In the genomic region with DNA sequence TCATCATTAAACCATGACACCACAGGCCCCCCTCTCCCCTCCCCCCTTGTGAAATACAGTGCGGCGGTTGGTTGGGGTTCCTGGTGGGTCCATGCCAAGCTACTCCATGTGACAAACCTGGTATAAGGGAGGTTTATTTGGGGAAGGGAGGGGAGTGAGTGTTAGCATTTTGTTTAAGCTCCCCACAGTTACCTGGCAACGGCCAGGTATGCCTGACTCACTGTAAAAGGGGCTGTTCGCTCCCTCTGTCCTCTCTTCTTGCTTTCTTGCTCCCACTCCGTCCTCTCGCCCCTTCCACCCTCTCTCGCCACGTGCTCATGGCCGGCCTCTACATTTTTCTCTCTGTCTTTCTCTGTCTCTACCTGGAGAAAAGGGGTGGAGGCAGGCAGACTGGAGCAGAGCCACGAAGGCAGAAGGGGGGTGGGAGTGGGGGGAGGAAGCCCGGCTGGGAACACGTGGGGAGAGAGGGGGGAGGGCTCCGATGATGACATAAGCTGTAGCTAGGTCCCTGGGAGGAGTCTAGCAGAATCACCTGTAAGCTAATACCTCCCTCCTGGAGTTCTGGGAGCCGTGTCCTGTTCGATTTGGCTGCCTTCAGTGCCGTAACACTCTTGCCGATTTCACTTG, we compare ENCODE assay signal across 9 mouse cellular contexts.
DNase-seq lines count a peak whose midpoint lies in the region; ATAC-seq lines count a peak whose summit lies in the region.
"Had no signal": no experiment of that assay in that cellular context is flagged by ENCODE, and none has a peak within 500 bp of the region (broad histone marks: within the 10 kb centered on the region; RNA-seq: fewer than 3 reads in every experiment).

No protein-coding gene starts in this region.

- no peak for DNase-seq in neural tube, embryonic 11.5 days (ENCODE audit: low spot score)
- DNase-seq in neural tube, embryonic 10.5 days (ENCODE audit: extremely low spot score, low spot score): no peak
- DNase-seq in gastrocnemius, postnatal 4 days (ENCODE audit: low spot score in 2 of 2): no peak
- no peak for DNase-seq in adipocyte (ENCODE audit: low spot score)
- no peak for DNase-seq in layer of hippocampus, adult 9-11 months

- H3K9me3 ChIP-seq in neural tube, embryonic 11.5 days (ENCODE audit: control insufficient read depth, low read length): no peaks in the 10 kb centered on the region
- H3K9me3 ChIP-seq in hindbrain, embryonic 13.5 days: no peaks in the 10 kb centered on the region
- no peaks in the 10 kb centered on the region for H3K9me3 ChIP-seq in liver, embryonic 12.5 days (replicated peaks)
- H3K9me3 ChIP-seq in stomach, embryonic 15.5 days: no peaks in the 10 kb centered on the region

- H3K4me1 ChIP-seq in neural tube, embryonic 11.5 days (ENCODE audit: control insufficient read depth, insufficient read depth, low read length): no peaks in the 10 kb centered on the region
- H3K4me1 ChIP-seq in hindbrain, embryonic 13.5 days (replicated peaks): 0 out of 2 replicates have a peak, but pooled peaks cover 3% of the 10 kb centered on the region
- 0 out of 2 replicates have a peak, but pooled peaks cover 12% of the 10 kb centered on the region for H3K4me1 ChIP-seq in liver, embryonic 12.5 days
- no peaks in the 10 kb centered on the region for H3K4me1 ChIP-seq in stomach, embryonic 15.5 days

- 30% methylated on average over 17 of the region's 17 CpGs for whole genome bisulfite sequencing in neural tube, embryonic 11.5 days
- WGBS in hindbrain, embryonic 13.5 days: 26% methylated on average over 17 of the region's 17 CpGs
- WGBS in liver, embryonic 12.5 days (ENCODE audit: insufficient replicate concordance): 51% methylated on average over 17 of the region's 17 CpGs
- 11% methylated on average over 17 of the region's 17 CpGs for WGBS in stomach, embryonic 15.5 days

- ATAC-seq in neural tube, embryonic 11.5 days (ENCODE audit: insufficient read depth, low FRiP score, low TSS enrichment): no peak
- no peak for ATAC-seq in hindbrain, embryonic 13.5 days (ENCODE audit: low FRiP score)
- ATAC-seq in liver, embryonic 12.5 days: no peak
- peak; percentile 58 for ATAC-seq in stomach, embryonic 15.5 days (ENCODE audit: insufficient read depth, low FRiP score, low read depth)

- no peaks in the 10 kb centered on the region for H3K36me3 ChIP-seq in neural tube, embryonic 11.5 days (ENCODE audit: control insufficient read depth, insufficient read depth, low read length)
- H3K36me3 ChIP-seq in hindbrain, embryonic 13.5 days: no peaks in the 10 kb centered on the region
- no peaks in the 10 kb centered on the region for H3K36me3 ChIP-seq in liver, embryonic 12.5 days
- no peaks in the 10 kb centered on the region for H3K36me3 ChIP-seq in stomach, embryonic 15.5 days
- H3K36me3 ChIP-seq: G1E had no signal

- no peak overlapping the region for H3K4me3 ChIP-seq in neural tube, embryonic 11.5 days (ENCODE audit: low read depth, low read length)
- H3K4me3 ChIP-seq in hindbrain, embryonic 13.5 days: peak overlapping the region; percentile 3; the same call in 1 of the 2 replicates
- no peak overlapping the region for H3K4me3 ChIP-seq in liver, embryonic 12.5 days
- H3K4me3 ChIP-seq in stomach, embryonic 15.5 days (replicated peaks): peak overlapping the region; percentile 16

- H3K27ac ChIP-seq in neural tube, embryonic 11.5 days (ENCODE audit: low read depth, low read length): no peak overlapping the region
- H3K27ac ChIP-seq in hindbrain, embryonic 13.5 days: no peak overlapping the region
- no peak overlapping the region for H3K27ac ChIP-seq in liver, embryonic 12.5 days
- no peak overlapping the region for H3K27ac ChIP-seq in stomach, embryonic 15.5 days

- H3K4me2 ChIP-seq in neural tube, embryonic 11.5 days (ENCODE audit: low read depth): peak overlapping the region; percentile 14; the same call in 1 of the 2 replicates
- H3K4me2 ChIP-seq in hindbrain, embryonic 13.5 days: peak overlapping the region; percentile 34
- peak overlapping the region; percentile 36 for H3K4me2 ChIP-seq in liver, embryonic 12.5 days
- H3K4me2 ChIP-seq in stomach, embryonic 15.5 days: peak overlapping the region; percentile 51

- 0 out of 2 replicates have a peak, but pooled peaks cover 2% of the 10 kb centered on the region for H3K27me3 ChIP-seq in neural tube, embryonic 11.5 days (ENCODE audit: control insufficient read depth, insufficient read depth, low read length)
- peaks cover 19% of the 10 kb centered on the region for H3K27me3 ChIP-seq in hindbrain, embryonic 13.5 days
- H3K27me3 ChIP-seq in liver, embryonic 12.5 days (replicated peaks): 0 out of 2 replicates have a peak, but pooled peaks cover 6% of the 10 kb centered on the region
- no peaks in the 10 kb centered on the region for H3K27me3 ChIP-seq in stomach, embryonic 15.5 days (replicated peaks)

- no peak overlapping the region for H3K9ac ChIP-seq in neural tube, embryonic 11.5 days (ENCODE audit: low read length)
- no peak overlapping the region for H3K9ac ChIP-seq in hindbrain, embryonic 13.5 days
- no peak overlapping the region for H3K9ac ChIP-seq in liver, embryonic 12.5 days
- no peak overlapping the region for H3K9ac ChIP-seq in stomach, embryonic 15.5 days

Comparison
In these comparisons a context has a peak if more than half of its experiments do, and no peak if none do; other contexts are left out.
1. H3K4me3 ChIP-seq: peak in hindbrain, embryonic 13.5 days (single experiment) and stomach, embryonic 15.5 days (single experiment); none in neural tube, embryonic 11.5 days (single experiment) and liver, embryonic 12.5 days (single experiment).
2. Peak in every context shown above with its lines, with median percentiles within 50 percentile points of each other: H3K4me2 ChIP-seq.